Mouse (Mus musculus) heart, postnatal 10 days (tissue): ENCODE measurements around the gene Tmem178. TPM values are rescaled to one million over a fixed set of nuclear protein-coding genes. Genes with fewer than 3 reads are reported as not detected.
A peak's percentile ranks its signal among the peaks of the same experiment; 100 is the strongest.

Source experiments
- DNase-seq, 2 experiments: peaks; one replicate each; pipeline ENCODE4 v3.0.0; 2021
- intact Hi-C: fragments of 180-260 bp; cut with DNase I; formaldehyde crosslinking; loops from one replicate; pipeline ENCODE4 v1.15.1; 2025
- total RNA-seq, 2 experiments: library from RNA; stranded (reverse); gene quantifications; 2 replicates each; pipeline ENCODE4 v1.2.3; 2021

The Tmem178 gene
- 1 to 10 TPM; 1.4 to 1.8 TPM for total RNA-seq

- peak; percentile 25 to 31 for DNase-seq
- intact Hi-C loops = no loop called here
These were observed at the start of gene Tmem178 for GRCm38 (mm10) chr17:80944530-80945198. Tmem178 (plus strand) TSS chr17:80944632.

DNA sequence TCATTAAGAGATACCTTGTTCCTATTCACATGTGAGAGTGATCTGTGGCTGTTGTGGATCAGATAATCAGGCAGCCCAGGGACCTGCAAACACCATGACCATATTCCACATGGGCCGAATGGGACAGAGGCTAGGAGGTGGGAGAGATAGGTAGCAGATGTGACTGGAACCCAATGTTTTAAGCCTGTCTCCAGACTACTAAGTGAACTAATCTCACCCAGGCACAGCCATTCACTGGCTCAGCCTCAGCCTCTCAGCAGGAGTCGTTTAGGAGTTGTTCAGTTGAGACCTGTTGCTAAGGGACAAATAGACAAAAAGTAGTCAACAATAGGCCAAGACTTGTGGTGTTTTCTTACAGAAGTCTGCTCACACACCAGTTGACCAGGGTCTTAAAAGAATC lies 48.0 kb upstream of the Tmem178 start:
- DNase-seq = no peak
- intact Hi-C loops = no loop called here

DNA sequence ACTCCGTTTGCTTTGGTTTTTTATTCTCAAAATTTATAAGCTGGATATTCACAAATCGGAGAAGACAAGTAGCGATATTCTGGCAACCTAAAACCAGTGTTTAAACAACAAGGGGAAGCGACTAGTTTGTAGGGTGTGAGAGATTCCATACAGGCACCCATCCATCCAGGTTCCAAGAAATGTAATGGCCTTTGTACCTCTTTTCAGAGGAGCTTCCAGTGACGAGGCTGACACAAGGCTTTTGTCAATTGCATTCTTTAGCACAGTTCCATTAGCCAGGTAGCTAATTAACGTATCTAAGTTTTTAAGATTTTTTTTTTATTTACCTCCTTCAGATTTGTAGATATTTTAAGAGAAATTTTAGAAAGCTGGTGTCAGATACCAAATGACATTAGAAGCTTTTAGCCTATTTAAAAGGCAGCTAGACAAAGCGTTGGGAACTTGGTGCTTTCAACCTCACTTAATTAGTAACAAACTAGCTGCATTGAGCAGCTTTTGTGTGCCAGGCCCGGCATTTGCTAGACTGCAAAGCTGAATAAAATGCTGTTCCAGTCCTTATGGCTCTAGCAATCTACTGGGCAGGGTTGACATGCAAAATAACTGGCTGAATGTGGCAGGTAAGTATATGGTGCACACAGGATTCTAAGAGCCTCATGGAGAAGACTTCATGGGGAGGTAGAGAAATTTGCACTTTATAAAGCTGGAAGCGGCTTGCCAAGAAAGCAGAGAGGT lies 46.6 kb upstream of the Tmem178 start:
- no peak for DNase-seq
- intact Hi-C loops = no loop called here

GRCm38 (mm10) chr17:80899513-80900199 lies 44.8 kb upstream of the Tmem178 start:
- peak; percentile 41 to 51 for DNase-seq
- intact Hi-C loops = no loop called here

DNA sequence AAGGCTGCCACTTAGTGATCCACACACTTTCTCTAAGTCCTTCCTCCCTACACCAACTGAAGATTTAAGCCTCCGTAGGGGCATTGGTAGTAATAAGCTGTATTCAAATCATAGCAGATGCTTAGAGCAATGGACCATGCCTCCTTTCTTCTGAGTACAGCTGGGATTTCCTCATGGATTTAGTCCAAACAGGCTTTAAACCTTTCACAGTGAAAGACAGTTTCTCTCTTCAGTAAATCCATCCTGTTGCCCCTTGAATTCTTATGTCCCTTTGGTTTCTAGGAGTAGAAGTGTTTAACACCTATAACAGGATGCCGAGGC lies 44.3 kb upstream of the Tmem178 start:
- DNase-seq = no peak
- intact Hi-C loops = no loop called here

GRCm38 (mm10) chr17:80901885-80902284 lies 42.5 kb upstream of the Tmem178 start:
- intact Hi-C loops = no loop called here
- DNase-seq = no peak

GRCm38 (mm10) chr17:80903121-80903875 lies 41.1 kb upstream of the Tmem178 start:
- DNase-seq = no peak
- intact Hi-C loops = no loop called here

GRCm38 (mm10) chr17:80904061-80904460 lies 40.4 kb upstream of the Tmem178 start:
- intact Hi-C loops = no loop called here
- no peak for DNase-seq

GRCm38 (mm10) chr17:80915666-80916065 lies 28.8 kb upstream of the Tmem178 start:
- intact Hi-C loops = no loop called here
- DNase-seq = no peak

GRCm38 (mm10) chr17:80919261-80919660 lies 25.2 kb upstream of the Tmem178 start:
- intact Hi-C loops = no loop called here
- DNase-seq = no peak

GRCm38 (mm10) chr17:80921286-80922134 lies 22.9 kb upstream of the Tmem178 start:
- DNase-seq = peak; percentile 38 to 46
- intact Hi-C loops = loop anchor here (5.0 kb wide), 1 partner anchor 94 kb away; no protein-coding TSS in a partner anchor

DNA sequence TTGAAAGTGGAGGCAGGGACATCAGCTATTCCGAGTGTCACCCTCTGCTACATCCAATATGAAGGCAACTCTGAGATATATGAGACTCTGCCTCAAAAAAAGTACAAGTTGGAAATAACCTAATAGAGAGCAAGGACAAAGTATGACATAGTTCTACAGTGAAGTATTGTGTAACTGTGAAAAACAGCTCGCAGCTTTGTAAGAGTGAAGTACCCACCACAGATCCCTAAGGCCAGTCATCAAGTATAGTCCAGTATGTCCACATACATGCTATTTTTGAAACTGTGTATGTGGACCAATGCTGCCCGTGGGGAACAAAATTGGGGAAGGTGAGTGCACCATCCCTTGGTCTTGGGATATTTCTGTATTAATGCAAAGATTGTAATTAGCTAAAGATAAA lies 18.9 kb upstream of the Tmem178 start:
- no peak for DNase-seq
- intact Hi-C loops = no loop called here

GRCm38 (mm10) chr17:80927151-80927550 lies 17.3 kb upstream of the Tmem178 start:
- intact Hi-C loops = no loop called here
- DNase-seq = no peak

GRCm38 (mm10) chr17:80932716-80933115 lies 11.7 kb upstream of the Tmem178 start:
- DNase-seq = peak; percentile 65 to 74
- intact Hi-C loops = loop anchor here (5.0 kb wide), 1 partner anchor 205 kb away; the partner anchor contains the start of gene Map4k3

DNA sequence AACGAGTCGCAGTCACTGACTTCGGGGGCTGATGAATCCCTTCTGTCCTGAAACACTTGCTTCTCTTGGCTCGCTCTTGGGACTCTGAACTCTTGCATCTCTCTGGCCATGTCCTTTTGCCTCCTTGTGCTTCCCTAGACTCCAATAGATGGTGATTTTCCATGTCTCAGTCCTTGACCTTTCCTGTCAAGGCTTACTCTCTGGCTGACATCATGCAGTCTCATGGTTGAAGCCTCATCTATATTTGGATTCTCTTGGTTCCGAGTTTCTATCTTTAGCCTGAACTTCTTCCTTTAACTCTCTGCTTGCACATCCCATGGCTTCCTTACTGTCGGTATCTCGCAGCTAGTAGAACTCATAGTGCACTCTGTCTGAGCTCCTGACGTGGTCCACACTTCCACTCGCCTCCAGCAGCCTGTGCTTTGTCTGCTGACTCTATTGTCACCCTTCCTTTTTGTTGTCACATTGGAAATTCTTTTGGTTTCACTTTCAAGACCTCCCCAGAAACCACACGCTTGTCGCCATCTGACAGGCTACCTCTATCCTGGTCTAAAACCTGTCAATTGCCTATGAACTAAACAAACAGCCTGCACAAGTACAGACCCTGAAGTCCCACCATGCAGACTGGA lies 10.9 kb upstream of the Tmem178 start:
- peak; percentile 56 to 62 for DNase-seq
- intact Hi-C loops = loop anchor here (5.0 kb wide), 1 partner anchor 206 kb away; the partner anchor contains the start of gene Map4k3

DNA sequence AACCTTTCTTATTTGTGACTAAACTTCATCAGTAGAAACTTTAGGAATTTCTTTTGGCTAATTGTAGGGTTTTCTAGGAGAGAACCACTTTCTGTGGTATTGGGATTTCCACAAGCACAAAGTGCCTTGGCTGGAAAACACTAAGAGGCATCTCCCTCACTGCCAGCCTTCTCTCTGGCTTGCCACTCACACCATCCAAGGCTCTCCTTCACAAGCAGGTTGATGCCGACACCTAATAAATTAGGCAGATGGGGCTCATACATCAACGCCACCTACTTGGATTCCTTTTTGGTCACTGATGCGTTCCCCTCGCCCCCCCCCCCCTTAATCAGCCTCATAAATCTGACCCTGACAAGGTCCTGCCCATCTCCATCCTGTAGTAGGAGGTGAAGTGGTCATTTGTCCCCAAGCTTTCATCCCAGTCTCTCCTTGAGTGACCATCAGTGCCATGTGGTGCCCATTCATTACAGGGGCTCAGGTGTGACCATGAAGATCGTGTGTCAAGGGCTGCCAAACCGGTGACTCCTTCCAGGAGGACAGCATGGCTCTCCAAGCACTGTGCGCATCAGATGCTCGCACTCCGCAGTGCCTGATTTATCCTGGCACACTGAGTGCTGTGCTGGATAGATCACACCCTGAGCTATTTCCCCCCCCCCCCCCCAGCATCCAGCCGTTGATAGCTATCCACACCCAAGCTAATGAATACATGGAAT lies 8.5 kb upstream of the Tmem178 start:
- intact Hi-C loops = no loop called here
- no peak for DNase-seq

- intact Hi-C loops = no loop called here
- DNase-seq = no peak
These were observed 7.9 kb upstream of the Tmem178 start for GRCm38 (mm10) chr17:80936521-80936920.

GRCm38 (mm10) chr17:80939833-80940232 lies 4.6 kb upstream of the Tmem178 start:
- intact Hi-C loops = no loop called here
- no peak for DNase-seq

DNA sequence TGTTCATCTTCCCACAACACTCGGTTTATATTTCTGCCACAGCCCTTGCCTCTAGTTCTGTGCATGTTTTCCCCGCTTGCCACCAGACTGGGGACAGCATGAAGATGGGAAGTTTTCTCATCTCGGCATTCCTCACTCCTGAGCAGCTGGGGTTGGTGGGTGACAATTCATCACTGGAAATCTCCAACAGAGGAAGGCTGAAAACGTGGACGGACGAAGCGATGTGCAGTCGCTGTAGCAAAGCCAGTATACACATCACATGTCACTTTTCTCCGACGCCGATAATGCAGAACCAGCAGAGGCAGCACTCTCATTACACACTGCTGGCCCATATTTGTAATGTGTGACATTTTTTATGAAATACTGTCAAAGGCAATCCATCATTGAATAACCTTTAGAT lies 2.6 kb upstream of the Tmem178 start:
- intact Hi-C loops = no loop called here

More for the DNA sequence above, 2.6 kb upstream of the Tmem178 start:
- DNase-seq = no peak
